Mouse (Mus musculus) layer of hippocampus, postnatal 36 days (tissue): ENCODE data around the gene Tapbp. TPM values are rescaled to one million over a fixed set of nuclear protein-coding genes. Genes with fewer than 3 reads are reported as not detected.
"Not testable (repeated sequence)": the region's sequence is repeated elsewhere in the genome, so short reads cannot be mapped to it uniquely, and the experiment has no call there.

Source experiments
- DNase-seq, 2 experiments: peaks; one replicate each; pipeline ENCODE4 v3.0.0; 2022
- total RNA-seq, 2 experiments: library from RNA; stranded (reverse); gene quantifications; 2 replicates each; pipeline ENCODE4 v1.2.3; 2021

Gene Tapbp
- total RNA-seq: 10 to 100 TPM; 32.5 to 38.9 TPM

DNA sequence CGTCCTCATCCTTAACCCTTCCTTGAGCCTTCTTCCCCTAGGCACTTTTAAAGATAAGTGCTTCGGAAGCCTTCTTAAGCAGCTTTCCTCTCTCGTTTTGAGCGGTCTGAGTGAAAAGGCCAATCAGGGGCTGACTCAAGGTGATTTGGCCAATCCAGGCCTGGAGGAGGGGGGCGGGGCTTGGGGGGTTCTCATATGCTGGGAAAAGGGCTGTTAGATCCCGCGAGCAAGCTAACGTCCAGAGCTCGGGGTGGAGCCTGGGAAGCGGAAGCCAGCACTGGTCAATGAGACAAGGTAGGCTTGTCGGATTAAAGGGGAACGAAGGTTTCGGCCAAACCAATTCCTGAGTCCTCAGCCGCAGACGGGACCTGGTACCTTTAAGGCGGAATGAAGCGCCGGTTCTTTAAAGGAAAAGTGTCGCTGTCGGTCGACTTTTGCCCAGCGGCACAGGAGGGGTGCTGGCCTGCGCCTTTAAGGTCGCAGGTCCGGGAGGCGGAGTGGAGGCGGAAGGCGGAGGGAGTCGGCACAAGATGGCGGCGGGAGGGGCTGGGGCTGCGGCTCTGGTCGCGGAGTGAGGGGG lies at the start of gene Tapbp, which contains the start of gene Zbtb22:
Gene Tapbp, plus strand, starts transcription at position 229 of the 580 bp plus-strand sequence.
Gene Zbtb22, plus strand, starts transcription at position 234 of the 580 bp plus-strand sequence.
- peak; percentile 94 to 95 for DNase-seq

DNA sequence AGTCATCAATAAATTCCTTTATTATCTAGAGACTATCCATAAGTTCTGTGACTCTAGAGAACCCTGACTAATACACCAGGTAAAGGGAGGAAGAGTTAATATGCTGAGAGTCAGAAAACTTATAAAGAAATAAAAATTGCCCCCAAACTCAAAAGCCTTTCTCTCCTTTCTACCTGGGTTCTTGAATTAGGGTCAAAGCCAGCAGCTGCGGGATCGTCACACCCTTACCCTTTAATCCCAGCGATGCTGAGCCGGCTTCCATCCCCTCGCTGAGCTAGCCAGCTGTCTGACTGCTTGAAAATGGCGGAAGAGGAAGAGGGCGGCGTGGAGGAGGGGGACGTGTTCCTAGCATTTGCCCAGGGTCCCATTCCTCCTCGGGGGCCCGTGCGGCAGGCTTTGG lies 42.2 kb upstream of the Tapbp start, which contains the start of gene Gm7029:
Gene Gm7029, plus strand, starts transcription at position 301 of the 400 bp plus-strand sequence.
- not testable (repeated sequence) for DNase-seq

DNA sequence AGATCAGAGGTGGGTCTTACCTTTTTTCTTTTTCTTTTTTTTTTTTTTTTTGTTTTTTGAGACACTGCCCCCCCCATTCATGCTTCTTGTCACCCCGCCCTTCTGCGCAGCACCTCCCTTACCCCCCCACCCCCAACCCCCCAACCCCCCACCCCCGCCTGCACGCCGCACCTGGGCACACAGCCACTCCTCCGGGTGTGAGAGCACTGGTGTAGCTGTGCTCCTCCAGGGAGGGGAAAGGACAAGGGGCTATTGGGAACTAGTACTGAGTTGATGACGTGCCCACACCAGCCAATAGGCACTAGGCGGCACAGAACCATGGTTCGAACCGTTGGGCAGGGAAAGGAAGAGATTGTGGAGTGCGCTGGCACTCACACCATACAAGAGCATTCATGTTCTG lies 41.3 kb upstream of the Tapbp start:
- no peak for DNase-seq

DNA sequence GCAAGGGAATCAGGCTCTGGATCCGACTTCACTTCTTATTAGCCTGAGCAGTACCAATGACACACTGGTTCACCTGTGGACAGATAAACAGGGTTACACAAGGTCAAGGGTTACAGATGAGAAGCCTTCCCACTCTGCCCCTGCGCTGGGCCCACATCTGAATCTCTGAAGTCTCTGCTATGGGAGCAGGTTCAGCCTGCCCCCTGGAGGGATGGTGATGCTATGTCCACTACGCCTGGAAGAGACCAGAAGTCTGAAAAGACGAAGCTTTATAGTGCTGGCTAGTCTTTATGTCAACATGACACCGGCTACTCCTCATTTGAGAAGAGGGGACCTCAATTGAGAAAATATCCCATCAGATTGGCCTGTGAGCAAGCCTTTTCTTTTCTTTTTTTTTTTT lies 39.9 kb upstream of the Tapbp start:
- not testable (repeated sequence) for DNase-seq

DNA sequence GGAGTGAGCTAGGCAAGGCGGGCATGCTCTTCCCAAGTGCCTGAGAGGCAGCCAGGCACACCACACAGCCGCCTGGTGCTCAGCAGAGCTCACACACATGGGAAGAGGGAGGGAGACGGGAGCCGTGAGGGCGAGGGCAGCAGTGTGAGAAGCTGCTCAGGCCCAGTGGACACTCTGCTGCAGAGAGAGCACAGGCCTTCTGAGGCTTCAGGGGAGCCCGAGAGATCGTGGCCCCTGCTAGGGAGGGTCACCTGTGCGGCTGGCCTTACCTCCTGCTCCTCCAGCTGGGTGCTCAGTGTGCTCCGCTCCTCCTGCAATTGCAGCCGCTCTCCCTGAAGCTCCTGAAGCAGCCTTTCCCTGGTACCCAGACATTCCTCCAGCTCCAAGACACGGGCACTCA lies 31.4 kb upstream of the Tapbp start:
- DNase-seq: not testable (repeated sequence)

DNA sequence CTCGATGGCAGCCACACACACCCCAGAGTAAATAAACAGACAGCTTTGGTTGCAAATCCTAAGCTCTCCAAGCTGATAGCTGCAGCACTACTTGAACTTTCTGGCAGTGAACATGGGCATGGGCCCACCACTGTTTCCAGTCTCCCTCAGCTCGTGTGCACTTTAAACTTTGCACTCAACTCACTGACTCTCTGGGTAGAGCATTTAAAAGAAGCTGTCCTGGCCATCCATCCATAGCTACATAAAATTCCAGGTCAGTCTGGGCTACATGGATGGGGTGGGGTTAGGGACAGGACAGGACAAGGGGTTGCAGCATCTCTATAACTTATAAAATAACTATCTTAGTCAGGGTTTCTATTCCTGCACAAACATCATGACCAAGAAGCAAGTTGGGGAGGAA lies 27.9 kb upstream of the Tapbp start:
- DNase-seq: not testable (repeated sequence)

DNA sequence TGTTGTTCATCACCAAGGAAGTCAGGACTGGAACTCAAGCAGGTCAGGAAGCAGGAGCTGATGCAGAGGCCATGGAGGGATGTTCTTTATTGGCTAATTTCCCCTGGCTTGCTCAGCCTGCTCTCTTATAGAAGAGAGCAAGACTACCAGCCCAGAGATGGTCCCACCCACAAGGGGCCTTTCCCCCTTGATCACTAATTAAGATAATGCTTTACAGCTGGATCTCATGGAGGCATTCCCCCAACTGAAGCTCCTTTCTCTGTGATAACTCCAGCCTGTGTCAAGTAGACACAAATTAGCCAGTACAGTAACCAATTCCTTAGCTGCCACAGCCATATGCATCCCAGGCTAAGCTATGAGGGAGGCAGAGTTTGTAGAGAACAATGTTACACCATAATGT lies 27.5 kb upstream of the Tapbp start:
- not testable (repeated sequence) for DNase-seq

DNA sequence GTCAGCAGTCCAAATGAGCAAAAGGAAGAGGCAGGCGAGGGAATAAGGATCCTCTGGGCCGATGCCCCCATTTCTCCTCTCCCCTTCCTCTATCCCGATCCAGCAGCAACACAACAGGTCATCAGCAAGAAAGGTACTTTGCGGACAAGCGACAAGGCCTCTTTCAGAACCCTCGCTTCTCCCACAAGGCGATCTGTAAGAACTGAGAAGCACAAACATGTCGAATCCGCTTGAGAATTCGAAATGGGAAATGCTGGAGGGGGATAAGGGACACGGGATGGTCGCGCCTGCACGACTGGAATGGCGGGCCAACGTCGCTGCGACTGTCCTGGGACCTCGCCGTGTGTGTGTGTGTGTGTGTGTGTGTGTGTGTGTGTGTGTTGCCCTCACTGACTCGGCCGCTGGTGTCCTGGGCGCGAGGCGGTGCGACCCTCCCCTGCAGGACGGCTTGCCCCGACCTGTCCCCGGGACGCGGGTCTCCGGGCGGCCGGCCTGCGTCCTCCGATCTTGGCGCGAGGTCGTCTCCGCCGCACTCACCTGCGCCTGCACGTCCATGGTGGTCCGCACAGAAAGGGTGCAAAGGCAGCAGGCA lies 25.7 kb upstream of the Tapbp start:
- DNase-seq: not testable (repeated sequence)

DNA sequence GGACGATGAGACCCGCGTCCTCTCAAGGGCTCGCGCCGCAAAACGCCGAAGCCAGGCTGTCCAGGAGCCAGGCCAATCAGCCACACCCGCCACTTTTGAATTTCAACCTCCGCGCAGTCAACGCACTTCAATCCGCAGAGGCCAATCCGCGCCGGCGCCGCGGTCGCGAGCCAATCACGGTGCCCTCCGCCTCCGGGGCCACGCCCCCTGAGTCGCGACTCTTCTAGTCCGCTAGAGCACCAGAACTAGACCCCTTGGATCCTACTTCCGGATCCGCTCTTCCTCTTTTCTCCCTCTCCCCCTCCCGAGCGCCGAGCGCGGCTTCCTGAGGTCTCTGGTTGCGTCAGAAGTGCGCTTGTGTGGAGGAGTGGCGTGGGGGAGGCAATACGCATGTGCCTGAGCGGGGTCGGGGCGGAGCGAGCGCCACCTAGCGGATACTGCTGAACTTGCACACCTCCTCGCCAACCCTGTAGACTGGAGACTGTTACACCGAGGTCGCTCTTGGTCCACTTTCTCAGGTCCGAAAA lies 25.1 kb upstream of the Tapbp start, which contains the start of gene Kifc1:
Gene Kifc1, minus strand, starts transcription at position 129 of the 527 bp plus-strand sequence.
- peak; percentile 99 for DNase-seq

DNA sequence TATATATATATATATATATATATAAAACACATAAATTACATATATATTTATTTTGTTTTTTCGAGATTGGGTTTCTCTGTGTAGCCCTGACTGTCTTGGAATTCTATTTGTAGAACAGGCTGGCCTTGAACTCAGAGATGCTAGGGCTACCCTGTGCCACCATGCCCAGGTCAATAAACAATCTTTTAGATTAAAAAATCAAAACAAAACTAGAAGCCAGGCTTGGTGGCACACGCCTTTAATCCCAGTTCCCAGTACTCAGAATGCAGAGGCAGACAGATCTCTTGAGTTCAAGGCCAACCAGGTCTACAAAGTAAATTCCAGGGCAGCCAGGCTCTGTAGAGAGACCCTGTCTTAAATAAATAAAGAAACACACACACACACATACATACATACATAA lies 24.3 kb upstream of the Tapbp start:
- DNase-seq: no peak

DNA sequence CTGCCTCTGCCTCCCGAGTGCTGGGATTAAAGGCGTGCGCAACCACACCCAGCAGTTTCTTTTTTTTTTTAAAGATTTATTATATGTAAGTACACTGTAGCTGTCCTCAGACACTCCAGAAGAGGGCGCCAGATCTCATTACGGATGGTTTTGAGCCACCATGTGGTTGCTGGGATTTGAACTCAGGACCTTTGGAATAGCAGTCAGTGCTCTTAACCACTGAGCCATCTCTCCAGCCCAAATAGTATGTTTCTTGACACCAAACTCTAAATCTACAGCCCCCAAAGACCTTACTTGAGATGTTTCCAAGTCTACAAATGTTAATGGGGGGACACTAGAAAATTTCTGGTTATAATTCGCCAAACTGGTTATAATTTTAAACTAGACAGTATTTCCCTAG lies 23.8 kb upstream of the Tapbp start:
- not testable (repeated sequence) for DNase-seq

DNA sequence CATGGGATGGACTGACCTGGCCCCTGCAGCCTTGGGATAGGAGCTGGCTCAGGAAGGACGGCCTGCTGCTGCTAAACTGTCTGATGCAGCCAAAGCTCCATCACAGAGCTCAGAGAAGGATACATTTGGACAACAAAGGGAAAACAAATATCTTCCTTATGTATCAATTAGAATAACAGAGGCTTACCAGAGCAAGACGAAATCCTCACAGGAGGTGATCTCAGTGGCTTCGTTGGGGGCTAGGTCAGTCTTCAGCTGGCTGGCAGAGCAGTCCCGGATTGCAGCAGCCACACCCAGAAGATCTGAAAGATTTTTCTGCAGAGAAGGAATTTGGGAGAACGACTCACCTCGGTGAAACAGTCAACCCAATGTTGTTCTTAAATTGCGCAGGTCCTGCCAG lies 23.3 kb upstream of the Tapbp start:
- DNase-seq: no peak

DNA sequence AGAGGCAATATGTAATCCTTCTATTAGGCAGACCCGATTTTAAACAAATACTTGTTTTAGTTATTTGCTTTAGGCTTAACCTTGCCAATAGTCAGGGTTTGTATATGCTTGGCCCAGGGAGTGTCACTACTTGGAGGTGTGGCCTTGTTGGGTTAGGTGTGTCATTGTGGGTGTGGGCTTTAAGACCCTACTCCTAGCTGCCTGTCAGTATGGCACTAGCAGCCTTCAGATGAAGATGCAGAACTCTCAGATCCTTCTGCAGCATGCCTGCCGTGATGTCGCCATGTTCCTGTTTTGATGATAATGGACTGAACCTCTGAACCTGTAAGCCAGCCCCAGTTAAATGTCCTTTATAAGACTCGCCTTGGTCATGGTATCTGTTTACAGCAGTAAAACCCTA lies 22.7 kb upstream of the Tapbp start:
- DNase-seq: not testable (repeated sequence)

DNA sequence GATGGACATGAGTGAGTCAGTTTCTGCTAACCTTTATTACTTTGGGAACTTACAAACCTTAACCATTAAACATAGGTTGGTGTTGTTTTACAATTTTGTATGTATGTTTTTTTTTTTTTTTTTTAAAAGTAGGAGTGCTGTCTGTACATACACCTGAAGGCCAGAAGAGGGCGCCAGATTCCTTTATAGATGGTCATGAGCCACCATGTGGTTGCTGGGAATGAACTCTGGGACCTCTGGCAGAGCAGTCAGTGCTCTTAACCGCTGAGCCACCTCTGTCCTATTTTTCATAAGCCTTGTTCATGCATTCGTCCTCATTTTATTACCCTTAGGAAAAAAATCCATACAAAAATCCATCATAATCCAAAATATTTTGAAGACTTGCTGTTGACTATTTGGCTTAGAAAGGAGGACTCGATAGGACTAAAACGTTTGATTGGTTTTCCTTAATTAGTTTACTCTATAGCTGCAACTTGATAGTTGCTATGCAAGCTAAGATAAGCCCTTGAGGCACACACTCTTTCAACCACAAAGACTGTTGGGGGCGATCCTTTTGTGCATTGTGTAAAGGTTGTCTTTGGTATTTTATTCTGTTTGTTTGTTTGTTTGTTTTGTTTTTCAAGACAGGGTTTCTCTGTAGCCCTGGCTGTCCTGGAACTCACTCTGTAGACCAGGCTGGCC lies 18.4 kb upstream of the Tapbp start:
- DNase-seq: no peak

DNA sequence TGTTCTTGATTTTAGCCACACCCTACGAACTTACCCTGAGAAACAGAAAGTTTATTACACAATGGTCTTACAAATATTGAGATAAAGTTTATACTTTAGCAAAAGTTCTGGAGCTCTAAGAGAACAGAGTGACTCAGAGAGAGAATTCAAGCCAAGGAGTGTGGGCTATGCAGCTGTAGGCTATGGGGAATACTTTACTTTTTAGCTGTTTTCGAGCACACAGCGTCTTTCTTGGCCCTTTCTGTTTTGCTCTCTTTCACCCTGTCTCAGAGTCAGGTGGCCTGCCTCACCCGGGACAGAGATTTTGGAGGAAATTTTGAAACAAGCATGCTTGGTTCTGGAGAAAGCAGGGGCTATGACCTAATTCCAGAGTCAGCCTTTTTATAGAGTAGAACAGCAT lies 17.5 kb upstream of the Tapbp start:
- DNase-seq: not testable (repeated sequence)

DNA sequence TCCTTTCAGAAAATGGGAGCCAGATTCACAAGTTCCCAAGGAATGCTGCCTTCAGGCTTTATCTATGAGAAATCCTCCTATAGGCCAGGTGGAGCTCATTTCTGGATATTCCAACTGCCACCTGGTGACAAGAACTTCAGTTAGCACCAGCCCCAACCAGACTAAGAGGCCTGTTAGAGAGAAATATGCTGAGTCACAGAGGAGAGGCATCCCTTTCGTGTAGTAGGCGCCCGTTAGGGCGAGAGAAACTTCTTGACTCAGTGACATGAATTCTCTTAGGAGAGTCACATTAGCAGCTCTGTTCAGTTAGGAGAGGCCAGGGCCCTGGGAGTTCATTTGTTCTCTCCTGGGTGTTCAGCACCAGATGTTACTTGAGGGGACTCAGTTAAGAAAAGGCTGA lies 16.1 kb upstream of the Tapbp start:
- no peak for DNase-seq

DNA sequence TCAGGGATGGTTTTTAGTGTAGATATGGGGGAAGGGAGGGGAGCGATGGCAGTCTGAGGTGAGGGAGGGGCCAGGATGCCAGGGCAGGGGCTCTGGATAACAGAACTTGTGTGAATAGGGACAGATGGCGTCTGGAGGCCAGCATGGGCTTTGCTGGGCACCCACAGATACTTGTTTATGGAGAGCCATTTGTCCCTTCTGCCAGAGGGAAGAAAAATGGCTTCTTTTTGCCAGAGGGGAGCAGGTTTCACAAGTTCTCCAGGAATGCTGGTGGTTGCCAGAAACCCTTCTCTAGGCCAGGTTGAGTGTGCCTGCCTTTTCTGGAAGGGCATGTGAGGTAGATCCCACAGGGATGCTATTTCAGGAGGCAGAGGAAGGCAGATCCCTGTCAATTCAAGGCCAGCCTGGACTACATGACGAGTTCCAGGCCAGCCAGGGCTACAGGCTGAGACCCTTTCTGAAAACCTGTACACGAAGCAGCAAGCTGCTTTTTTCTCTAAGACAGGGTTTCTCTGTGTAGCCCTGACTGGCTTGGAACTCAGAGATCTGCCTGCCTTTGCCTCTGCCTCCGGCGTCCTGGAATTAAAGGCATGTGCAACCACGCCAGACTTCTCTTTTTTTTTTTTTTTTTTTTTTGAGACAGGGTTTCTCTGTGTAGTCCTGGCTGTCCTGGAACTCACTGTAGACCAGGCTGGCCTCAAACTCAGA lies 15.3 kb upstream of the Tapbp start:
- no peak for DNase-seq

DNA sequence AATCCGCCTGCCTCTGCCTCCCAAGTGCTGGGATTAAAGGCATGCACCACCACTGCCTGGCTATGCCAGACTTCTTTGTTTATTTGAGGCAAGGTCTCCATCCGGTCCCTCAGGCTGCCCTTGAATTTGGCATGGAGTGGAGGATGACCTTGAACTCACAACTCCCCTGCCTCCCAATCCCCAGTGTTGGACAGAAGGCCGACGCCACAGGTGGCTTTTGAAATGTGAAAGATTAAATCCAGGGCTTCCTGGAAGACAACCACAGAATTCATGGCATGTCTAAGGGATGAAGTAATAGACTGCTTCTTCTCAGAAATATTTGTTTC lies 14.7 kb upstream of the Tapbp start:
- no peak for DNase-seq

DNA sequence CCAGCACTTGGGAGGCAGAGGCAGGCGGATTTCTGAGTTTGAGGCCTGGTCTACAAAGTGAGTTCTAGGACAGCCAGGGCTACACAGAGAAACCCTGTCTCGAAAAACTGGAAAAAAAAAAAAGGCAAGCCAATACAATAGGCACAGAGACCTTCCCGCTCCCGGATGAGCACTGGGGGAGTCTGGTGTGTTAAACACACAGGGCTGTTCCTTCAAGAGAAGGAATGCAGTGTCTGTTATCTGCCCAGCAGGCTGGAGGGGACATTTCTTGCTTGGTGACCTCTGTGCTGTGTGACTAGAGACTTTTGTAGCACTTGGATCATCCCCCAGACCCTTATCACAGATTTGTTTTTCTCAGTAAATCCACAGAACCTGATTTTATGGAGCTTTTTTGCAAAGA lies 14.0 kb upstream of the Tapbp start:
- no peak for DNase-seq

DNA sequence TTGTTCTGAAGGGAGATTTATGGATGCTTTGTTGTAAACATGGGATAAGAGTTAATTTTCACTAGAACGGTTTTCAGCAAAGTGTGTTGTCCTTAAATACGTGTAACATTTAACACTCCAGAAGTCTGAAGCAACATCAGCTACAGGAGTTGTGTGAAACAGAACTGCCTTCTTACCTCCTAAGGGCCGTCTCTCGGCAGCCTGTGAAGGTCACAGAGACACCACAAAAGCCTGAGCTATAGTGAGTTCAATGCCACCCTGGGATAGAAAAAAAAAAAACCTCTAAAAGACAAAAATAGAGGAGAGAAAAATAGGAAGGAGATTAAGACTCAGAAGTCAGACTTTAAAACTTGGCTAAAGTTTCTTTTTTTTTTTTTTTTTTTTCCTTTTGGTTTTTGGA lies 13.6 kb upstream of the Tapbp start:
- no peak for DNase-seq

DNA sequence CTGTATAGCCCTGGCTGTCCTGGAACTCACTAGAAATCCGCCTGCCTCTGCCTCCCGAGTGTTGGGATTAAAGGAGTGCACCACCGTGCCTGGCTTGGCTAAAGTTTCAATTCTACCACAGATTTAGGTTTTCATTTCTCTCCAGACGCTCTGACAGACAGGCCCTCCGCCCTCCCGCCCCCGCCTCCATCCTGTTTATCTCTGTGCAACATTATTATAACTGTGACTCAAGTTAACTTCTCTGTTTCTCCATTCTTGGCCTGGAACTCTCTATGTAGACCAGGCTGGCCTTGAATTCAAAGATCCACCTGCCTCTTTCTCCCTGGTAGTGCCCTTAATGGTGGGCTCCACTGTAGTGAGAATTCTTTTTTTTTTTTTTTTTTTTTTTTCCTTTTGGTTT lies 13.2 kb upstream of the Tapbp start:
- no peak for DNase-seq

DNA sequence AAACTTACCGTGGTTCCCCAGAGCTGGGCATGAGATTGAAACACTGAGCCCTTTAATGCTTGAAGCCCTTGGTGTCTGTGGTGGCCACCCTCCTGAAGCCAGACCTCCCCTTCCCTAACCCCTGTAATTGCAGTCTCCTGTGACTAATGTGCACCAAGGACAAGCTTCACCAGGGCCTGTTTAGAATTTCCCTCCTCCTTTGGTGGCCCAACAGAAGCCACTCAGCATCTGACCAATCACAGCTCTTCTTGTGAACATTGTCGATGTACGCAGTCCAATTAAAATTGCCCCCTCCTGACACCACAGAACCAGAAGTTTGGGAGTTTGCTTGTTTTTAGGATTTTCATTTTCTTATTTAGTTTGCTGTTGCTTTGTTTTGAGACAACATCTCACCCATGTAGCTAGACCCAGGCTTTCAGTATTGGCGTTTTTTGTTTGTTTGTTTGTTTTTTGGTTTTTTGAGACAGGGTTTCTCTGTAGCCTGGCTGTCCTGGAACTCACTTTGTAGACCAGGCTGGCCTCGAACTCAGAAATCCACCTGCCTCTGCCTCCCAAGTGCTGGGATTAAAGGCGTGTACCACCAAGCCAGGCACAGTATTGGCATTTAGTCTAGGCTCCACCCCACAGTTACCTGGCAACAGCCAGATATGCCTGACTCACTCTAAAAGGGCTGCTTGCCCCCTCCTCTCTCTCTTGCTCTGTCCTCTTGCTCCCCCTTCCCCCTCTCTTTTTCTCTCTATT lies 11.6 kb upstream of the Tapbp start:
- not testable (repeated sequence) for DNase-seq
